Mouse (Mus musculus) myocyte (in vitro differentiated cells): Measurements from ENCODE around the gene Jph4. TPM values are rescaled to one million over a fixed set of nuclear protein-coding genes. Genes with fewer than 3 reads are reported as not detected.

Source experiments
- H3K27me3 ChIP-seq: one replicate; pipeline ENCODE4 v1.6.1; 2011; ENCODE audit not compliant: control insufficient read depth, insufficient read depth, insufficient read length
- H3K36me3 ChIP-seq: one replicate; pipeline ENCODE4 v1.6.1; 2011; ENCODE audit not compliant: control insufficient read depth, insufficient read depth
- H3K4me2 ChIP-seq: one replicate; pipeline ENCODE4 v1.6.1; 2011; ENCODE audit warnings: low read depth, control low read depth
- H3K4me3 ChIP-seq: one replicate; pipeline ENCODE4 v1.5.1; 2011; ENCODE audit warnings: mild to moderate bottlenecking, control low read depth, moderate library complexity
- H3K79me2 ChIP-seq: one replicate; pipeline ENCODE4 v1.6.1; 2011; ENCODE audit not compliant: control insufficient read depth, insufficient read depth
- H3ac ChIP-seq: one replicate; pipeline ENCODE4 v1.6.1; 2011; ENCODE audit not compliant: control insufficient read depth, insufficient read length
- CEBPB ChIP-seq: IDR thresholded peaks from 2 replicates; pipeline ENCODE4 v1.6.1; 2011; ENCODE audit warnings: mild to moderate bottlenecking, moderate library complexity; ENCODE audit not compliant: poor library complexity, insufficient read depth, severe bottlenecking
- E2F4 ChIP-seq: IDR thresholded peaks from one replicate; pipeline ENCODE4 v1.6.1; 2011; ENCODE audit warnings: mild to moderate bottlenecking, control low read depth, moderate library complexity; ENCODE audit not compliant: insufficient read depth
- MAX ChIP-seq: IDR thresholded peaks from one replicate; pipeline ENCODE4 v1.6.1; 2011; ENCODE audit warnings: low read depth, mild to moderate bottlenecking, control low read depth
- MYOD1 ChIP-seq, 3 experiments: IDR thresholded peaks; one replicate each; pipeline ENCODE4 v1.6.1; 2011; ENCODE audit warnings: control low read depth in 2 of 3, low read depth in 2 of 3, mild to moderate bottlenecking in 2 of 3, moderate library complexity in 1 of 3; ENCODE audit not compliant: insufficient read length in 2 of 3, control insufficient read depth in 1 of 3
- MYOG ChIP-seq, 3 experiments: IDR thresholded peaks; one replicate each; pipeline ENCODE4 v1.6.1; 2011; ENCODE audit warnings: control low read depth in 2 of 3, low read depth in 2 of 3, mild to moderate bottlenecking in 2 of 3; ENCODE audit not compliant: insufficient read length in 2 of 3, control insufficient read depth in 1 of 3, insufficient read depth in 1 of 3
- POLR2A ChIP-seq: IDR thresholded peaks from one replicate; pipeline ENCODE4 v1.6.1; 2011; ENCODE audit warnings: low read depth, mild to moderate bottlenecking, control low read depth, moderate library complexity; ENCODE audit not compliant: insufficient read length
- POLR2AphosphoS2 ChIP-seq: IDR thresholded peaks from one replicate; pipeline ENCODE4 v1.6.1; 2011; ENCODE audit warnings: low read depth, control low read depth; ENCODE audit not compliant: insufficient read length
- REST ChIP-seq: IDR thresholded peaks from one replicate; pipeline ENCODE4 v1.6.1; 2011; ENCODE audit warnings: mild to moderate bottlenecking, control low read depth, moderate library complexity; ENCODE audit not compliant: insufficient read depth, insufficient read length
- SRF ChIP-seq: IDR thresholded peaks from one replicate; pipeline ENCODE4 v1.6.1; 2011; ENCODE audit warnings: low read depth; ENCODE audit not compliant: control insufficient read depth, insufficient read length
- TCF12 ChIP-seq: IDR thresholded peaks from one replicate; pipeline ENCODE4 v1.6.1; 2011; ENCODE audit warnings: mild to moderate bottlenecking, control low read depth; ENCODE audit not compliant: poor library complexity, insufficient read depth, severe bottlenecking
- TCF3 ChIP-seq: IDR thresholded peaks from one replicate; pipeline ENCODE4 v1.6.1; 2011; ENCODE audit warnings: low read depth, control low read depth; ENCODE audit not compliant: insufficient read length
- USF1 ChIP-seq: IDR thresholded peaks from one replicate; pipeline ENCODE4 v1.6.1; 2011; ENCODE audit warnings: low read depth, mild to moderate bottlenecking, control low read depth, moderate library complexity
- polyA plus RNA-seq: library from polyadenylated mRNA; unstranded; fragments of >200 nt; fragmentation: generic; extraction: Trizol; gene quantifications from one replicate; pipeline ENCODE4 v1.2.1, GENCODE M21; 2012; ENCODE audit warnings: missing spikeins

Jph4 gene
- polyA plus RNA-seq, 1 experiment: not detected

- H3K79me2 ChIP-seq: no peaks in the 10 kb centered on the region
- H3K27me3 ChIP-seq: no peaks in the 10 kb centered on the region
- no peak for TF ChIP-seq E2F4
- TF ChIP-seq SRF: no peak
- TF ChIP-seq MAX: no peak
- TF ChIP-seq TCF12: no peak
- TF ChIP-seq CEBPB: no peak
- TF ChIP-seq POLR2AphosphoS2: no peak
- no peak for TF ChIP-seq MYOD1 (IDR thresholded peaks at IDR 0.05; ENCODE audit: control insufficient read depth in 1 of 3, insufficient read length in 2 of 3, low read depth in 2 of 3)
- TF ChIP-seq USF1: no peak
- TF ChIP-seq MYOG (IDR thresholded peaks at IDR 0.05; ENCODE audit: control insufficient read depth in 1 of 3, insufficient read depth in 1 of 3, insufficient read length in 2 of 3, low read depth in 2 of 3): no peak
- no peak for TF ChIP-seq REST
- H3ac ChIP-seq: no peak overlapping the region
- no peak overlapping the region for H3K4me2 ChIP-seq
- no peak overlapping the region for H3K4me3 ChIP-seq
- H3K36me3 ChIP-seq: peaks cover 3% of the 10 kb centered on the region
Measured at GRCm38 (mm10) chr14:55102253-55102785, 14.4 kb downstream of the Jph4 start.

DNA sequence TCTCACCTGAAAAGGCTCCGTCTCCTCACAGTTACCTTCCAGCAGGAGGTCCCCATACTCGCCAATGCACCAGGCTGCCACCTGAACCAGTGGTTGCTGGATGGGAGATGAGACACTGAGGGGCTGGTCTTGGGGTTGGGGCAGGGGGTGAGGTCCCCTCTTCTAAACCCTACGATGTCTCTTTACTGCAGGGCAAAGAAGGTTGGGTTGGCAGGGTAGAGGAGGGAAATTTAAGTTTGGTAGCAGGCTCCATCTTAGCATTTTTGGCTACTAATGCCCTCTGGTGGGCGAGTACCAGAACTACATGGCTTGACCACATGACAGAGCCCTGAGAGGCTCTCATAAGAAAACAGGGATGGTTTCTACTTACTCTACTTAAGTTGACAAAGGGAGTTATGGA, 15.1 kb downstream of the Jph4 start:
- TF ChIP-seq REST: no peak
- TF ChIP-seq TCF12: no peak
- no peak for TF ChIP-seq POLR2A
- TF ChIP-seq MAX: no peak
- peak; percentile 19 for TF ChIP-seq USF1
- TF ChIP-seq TCF3: no peak
- no peak for TF ChIP-seq MYOG (IDR thresholded peaks at IDR 0.05; ENCODE audit: control insufficient read depth in 1 of 3, insufficient read depth in 1 of 3, insufficient read length in 2 of 3, low read depth in 2 of 3)
- no peak overlapping the region for H3K4me3 ChIP-seq
- no peaks in the 10 kb centered on the region for H3K27me3 ChIP-seq
- no peaks in the 10 kb centered on the region for H3K79me2 ChIP-seq
- H3ac ChIP-seq: no peak overlapping the region
- H3K36me3 ChIP-seq: peaks cover 3% of the 10 kb centered on the region
- no peak overlapping the region for H3K4me2 ChIP-seq

- Histone ChIP-seq H3K79me2 (no peaks in the 10 kb centered on the region), H3K4me2 (no peak overlapping the region), H3K36me3 (peaks cover 3% of the 10 kb centered on the region), H3ac (no peak overlapping the region), H3K4me3 (no peak overlapping the region), H3K27me3 (no peaks in the 10 kb centered on the region)
- TF ChIP-seq REST: no peak
Measured at GRCm38 (mm10) chr14:55098067-55098466, 18.7 kb downstream of the Jph4 start.

- peaks cover 3% of the 10 kb centered on the region for H3K36me3 ChIP-seq
- no peaks in the 10 kb centered on the region for H3K27me3 ChIP-seq
- no peaks in the 10 kb centered on the region for H3K79me2 ChIP-seq
- no peak for TF ChIP-seq TCF12
- TF ChIP-seq REST: no peak
- TF ChIP-seq E2F4: no peak
- no peak for TF ChIP-seq MYOD1 (IDR thresholded peaks at IDR 0.05; ENCODE audit: control insufficient read depth in 1 of 3, insufficient read length in 2 of 3, low read depth in 2 of 3)
- no peak for TF ChIP-seq MAX
- TF ChIP-seq USF1: no peak
- H3K4me2 ChIP-seq: no peak overlapping the region
- H3ac ChIP-seq: no peak overlapping the region
- H3K4me3 ChIP-seq: no peak overlapping the region
Measured at GRCm38 (mm10) chr14:55097646-55098045, 19.1 kb downstream of the Jph4 start.

DNA sequence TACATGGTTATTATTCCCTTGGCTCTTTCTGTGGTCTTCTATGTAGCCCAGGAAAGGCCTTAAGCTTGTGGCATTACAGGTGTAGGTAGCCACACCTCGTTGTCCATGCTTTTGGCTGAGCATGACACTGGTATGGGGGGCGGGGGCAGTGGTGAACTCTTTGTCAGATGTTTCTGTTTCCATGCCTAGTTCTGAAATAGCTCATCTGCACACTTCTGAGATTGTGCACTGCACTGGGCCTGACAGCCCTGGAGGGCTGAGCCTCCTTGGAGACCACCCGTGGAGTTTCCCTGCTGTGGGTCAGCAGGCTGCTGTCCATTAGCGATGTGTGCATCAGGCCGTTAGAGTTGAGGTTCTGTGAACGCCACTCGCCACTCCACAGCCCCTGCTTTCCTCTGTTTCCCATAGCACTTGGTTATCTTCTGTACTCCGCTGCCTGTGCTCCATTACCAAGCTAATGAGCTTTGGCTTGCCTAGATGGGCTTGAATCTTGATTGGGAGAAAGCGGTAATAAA, 20.1 kb downstream of the Jph4 start:
- Histone ChIP-seq H3K36me3 (peaks cover 3% of the 10 kb centered on the region), H3K4me2 (no peak overlapping the region), H3K79me2 (no peaks in the 10 kb centered on the region), H3K27me3 (no peaks in the 10 kb centered on the region), H3K4me3 (no peak overlapping the region), H3ac (no peak overlapping the region)
- TF ChIP-seq CEBPB: no peak
- no peak for TF ChIP-seq TCF12
- TF ChIP-seq MAX: no peak
- TF ChIP-seq USF1: no peak
- TF ChIP-seq SRF: no peak
- TF ChIP-seq POLR2AphosphoS2: no peak

DNA sequence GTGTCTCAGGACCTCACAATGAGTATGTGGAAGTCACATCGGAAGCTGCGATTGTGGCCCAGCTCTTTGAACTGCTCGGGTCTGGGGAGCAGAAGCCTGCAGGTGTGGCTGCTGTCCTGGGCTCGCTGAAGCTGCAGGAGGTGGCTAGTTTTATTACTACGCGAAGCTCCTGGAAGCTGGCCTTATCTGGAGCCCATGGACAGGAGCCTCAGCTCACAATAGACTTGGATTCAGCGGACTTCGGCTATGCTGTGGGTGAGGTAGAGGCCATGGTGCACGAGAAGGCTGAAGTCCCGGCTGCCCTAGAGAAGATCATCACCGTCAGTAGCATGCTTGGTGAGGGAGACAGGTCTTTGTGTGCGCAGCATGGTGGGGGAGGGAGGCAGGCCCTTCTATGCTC, 21.1 kb downstream of the Jph4 start:
- Histone ChIP-seq H3K4me3 (peak overlapping the region; percentile 54), H3K79me2 (no peaks in the 10 kb centered on the region)
- TF ChIP-seq USF1 (no peak), MYOG (IDR thresholded peaks at IDR 0.05; ENCODE audit: control insufficient read depth in 1 of 3, insufficient read depth in 1 of 3, insufficient read length in 2 of 3, low read depth in 2 of 3) (no peak), MAX (no peak), CEBPB (no peak), TCF3 (no peak), POLR2A (no peak)

More for the DNA sequence above, 21.1 kb downstream of the Jph4 start:
- H3ac ChIP-seq: peak overlapping the region; percentile 9
- peaks cover 3% of the 10 kb centered on the region for H3K36me3 ChIP-seq
- peak overlapping the region; percentile 99 for H3K4me2 ChIP-seq
- H3K27me3 ChIP-seq: no peaks in the 10 kb centered on the region
